Mouse (Mus musculus) embryo, embryonic 9.5 days (tissue): ENCODE measurements at regions not wholly inside any gene's neighbourhood (a gene's known extent, or its start where the extent isn't known, plus 50 kb on each side); places are given as distances from the start of the nearest gene placed in this dataset.
A peak's percentile ranks its signal among the peaks of the same experiment; 100 is the strongest.

ENCODE experiments used
- DNase-seq: peaks from one replicate; pipeline ENCODE4 v3.0.0-alpha.2; 2017; ENCODE audit errors: extremely low spot score

GRCm38 (mm10) chr11:19351243-19351787 lies 332.5 kb upstream of the Meis1 start:
- DNase-seq, result peak; percentile 20

DNA sequence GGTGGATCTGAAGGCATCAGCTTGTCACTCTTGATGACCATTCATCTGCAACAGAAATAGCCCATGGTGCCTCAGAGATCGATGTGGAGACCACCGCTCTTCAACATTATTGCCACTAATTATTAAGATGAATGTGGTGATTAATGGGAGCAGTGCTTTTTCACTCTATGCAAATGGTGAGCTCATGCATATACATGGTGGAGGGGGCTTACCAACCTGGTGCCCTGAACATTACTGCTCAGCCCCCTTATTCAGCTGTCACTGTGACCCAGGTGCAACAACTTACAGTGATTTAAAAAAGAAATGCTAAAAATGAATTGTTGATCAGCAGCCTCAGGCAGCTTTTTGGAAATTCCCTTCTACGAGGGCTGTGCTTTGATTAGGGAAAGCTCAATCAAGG lies 334.9 kb upstream of the Meis1 start:
- no peak for DNase-seq

- DNase-seq, result no peak
Observed at GRCm38 (mm10) chr11:19355179-19355578, 336.4 kb upstream of the Meis1 start.

DNA sequence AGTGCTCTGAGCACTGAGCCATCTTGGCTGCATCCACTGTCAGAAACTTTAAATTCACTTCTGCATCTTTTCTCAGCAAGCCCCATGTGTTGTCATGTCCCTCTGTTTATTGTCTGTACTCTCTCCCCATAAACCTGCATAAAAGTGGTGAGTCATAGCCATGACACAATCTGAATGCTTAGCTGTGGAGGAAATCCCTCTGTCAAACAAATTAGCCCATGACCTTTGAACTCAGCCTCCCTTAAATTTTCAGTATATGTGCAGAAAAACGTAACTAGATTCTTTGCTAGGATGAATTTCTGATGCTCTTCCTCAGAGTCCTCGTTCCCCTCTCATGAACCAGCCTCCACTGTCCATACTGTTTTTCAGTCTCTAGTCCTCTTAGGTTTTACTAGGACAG lies 337.4 kb upstream of the Meis1 start:
- no peak for DNase-seq

DNA sequence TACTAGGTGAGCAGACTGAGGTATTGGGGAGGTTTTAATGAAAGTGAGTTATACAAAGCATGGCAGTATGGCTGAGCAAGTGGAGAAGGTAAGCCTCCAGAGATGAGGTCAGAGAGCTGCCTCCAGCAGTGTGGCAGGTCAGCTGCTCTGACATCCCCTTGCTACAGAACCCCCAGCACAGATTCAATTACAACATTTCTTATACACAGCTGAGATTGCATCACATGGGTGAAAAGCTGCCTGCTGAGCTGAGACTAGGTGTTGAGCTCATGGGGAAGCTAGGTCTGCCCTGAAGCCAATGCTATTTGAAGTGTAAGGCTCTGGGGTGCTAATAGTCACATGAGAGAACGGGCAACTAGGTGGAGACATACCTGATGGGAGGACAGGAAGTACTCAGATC lies 350.4 kb upstream of the Meis1 start:
- no peak for DNase-seq

DNA sequence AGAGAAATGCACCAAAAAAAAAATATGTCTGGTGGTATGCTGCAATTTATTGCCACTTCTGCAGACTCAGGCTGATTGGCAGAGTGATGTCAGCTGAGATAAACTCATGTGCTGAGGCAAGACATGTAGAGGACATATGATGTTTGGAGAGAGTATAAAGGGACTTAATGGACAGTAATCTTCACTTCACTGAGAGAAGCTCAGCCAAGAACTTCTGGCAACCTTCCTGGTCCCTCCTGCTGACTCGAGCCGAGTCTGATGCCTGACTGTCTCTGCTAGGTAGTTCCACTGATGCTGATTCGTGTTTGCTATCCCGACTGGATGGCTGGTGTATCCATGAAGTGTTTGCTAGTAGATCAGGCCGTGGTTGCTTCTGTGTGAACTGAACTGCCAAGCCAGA lies 354.7 kb upstream of the Meis1 start:
- DNase-seq, result no peak

- no peak for DNase-seq
Observed at GRCm38 (mm10) chr11:19380935-19381334, 362.1 kb upstream of the Meis1 start.

- DNase-seq, result no peak
Observed at GRCm38 (mm10) chr11:19389136-19389535, 370.4 kb upstream of the Meis1 start.

DNA sequence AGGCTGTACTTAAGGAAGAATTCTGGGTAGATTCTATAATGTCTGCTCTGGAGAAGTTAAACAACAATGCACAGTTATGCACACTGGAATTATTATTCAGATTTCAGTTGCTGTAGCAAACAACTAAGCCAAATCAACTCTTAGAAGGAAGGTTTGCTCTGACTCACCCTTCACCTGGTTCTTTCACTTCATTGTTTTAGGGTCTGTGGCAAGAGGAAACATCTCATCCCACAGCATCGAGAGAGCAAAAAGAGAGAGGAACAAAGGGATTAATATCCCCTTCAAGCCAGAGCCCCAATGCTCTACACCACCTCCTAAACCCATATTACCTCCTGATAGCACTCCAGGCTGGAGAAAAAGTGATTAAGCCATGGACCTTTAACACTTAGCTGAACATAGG lies 373.4 kb upstream of the Meis1 start:
- no peak for DNase-seq

GRCm38 (mm10) chr11:19394372-19394771 lies 375.6 kb upstream of the Meis1 start:
- DNase-seq, result no peak

DNA sequence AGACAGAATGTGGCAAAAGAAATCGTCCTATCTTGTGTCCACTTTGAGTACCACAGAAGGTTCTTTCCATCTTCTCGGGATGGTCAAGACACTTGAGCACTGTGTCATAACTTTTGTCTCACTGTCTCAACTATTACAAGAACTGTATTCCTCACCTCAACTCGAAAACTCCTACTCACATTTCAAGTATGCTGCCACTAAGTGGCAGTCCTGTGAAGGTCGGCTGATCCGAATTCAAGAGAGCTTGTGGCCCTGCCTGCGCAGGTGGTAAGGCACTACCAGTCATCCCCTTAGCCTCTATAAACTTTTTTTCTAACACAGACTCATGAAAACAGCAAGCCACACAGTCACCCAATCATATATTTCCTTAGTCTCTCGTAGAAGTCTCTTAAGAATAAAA lies 381.6 kb upstream of the Meis1 start:
- no peak for DNase-seq

GRCm38 (mm10) chr11:19420143-19420542 lies 401.4 kb upstream of the Meis1 start:
- DNase-seq, result no peak

DNA sequence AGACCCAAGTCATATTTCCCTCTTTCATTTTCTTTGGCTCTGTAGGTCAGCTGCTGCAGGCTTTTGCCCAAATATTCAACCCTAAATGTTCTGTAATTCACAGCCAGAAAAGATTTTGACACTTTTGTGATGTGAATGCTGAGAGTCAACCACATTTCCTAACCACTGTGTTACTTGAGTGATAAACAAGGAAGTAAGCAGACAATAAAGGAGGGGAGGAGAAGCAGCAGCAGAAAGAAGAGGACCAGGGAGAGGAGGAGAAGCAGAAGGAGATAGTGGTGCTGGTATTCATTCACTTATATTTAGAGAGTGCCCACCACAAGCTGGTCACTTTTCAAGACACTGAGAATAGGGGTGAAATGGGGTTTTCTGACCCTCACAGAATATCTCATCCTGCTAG lies 404.5 kb upstream of the Meis1 start:
- no peak for DNase-seq

DNA sequence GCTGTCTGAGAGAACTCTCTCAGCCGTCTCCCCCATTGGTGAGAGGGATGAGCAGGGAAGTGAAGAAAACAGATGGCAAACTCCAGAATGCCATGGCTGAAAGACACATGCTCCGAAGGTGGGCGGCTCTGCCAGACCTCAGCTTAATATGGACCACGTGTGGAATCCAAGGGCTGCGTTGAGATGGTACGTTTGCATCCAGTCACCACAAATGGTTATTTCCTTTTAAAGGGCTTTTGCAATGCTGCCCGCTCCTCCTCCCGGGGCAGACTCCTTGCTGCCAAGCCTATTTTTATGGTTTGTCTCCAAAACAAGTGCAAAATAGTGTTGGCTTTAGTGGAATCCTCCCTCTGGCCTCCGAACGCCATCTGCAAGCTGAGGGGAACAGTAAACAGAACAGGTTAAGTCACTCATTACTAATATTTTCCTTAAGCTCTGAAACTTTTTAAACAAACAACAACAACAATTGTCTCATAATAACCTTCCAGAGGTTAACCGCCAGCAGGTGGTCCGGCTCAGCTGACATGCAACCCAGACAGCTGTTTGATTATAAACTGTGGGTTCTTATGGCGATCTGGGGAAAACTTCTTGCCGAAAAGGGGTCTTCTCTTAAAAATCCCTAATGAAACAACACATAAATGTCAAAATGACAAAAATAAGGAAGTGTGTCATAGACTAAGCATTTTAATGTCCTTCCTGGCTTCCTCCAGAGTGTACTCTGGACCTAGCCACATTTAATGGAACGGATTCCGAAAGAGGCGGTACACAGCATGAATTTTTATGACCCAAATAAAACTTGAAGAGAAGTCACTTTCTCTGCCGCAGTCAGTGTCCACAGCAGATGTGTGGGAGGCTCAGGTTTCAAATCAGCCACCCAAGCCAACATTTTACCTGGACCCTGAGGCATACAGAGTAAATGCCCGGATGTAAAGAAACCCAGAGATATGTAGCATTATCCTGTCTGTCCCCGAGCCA lies 405.3 kb upstream of the Meis1 start:
- peak; percentile 13 for DNase-seq

DNA sequence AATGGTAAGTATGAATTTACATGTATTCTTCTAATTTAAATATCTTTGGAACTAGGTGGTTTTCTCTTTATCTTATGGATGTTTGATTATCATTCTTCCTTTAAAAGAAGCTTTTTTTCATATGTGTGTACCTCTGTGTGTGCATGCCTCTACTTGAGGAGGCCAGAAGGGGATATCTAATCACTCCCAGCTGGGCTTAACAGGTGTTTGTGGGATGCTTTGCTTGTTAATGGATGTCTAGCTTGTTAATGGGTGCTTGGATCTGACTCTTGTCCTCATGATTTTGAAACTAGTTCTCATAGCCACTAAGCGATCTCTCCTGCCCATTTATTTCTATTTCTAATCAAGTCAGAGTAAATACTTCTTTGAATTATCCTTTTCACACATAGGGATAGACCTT lies 408.8 kb upstream of the Meis1 start:
- DNase-seq, result no peak

DNA sequence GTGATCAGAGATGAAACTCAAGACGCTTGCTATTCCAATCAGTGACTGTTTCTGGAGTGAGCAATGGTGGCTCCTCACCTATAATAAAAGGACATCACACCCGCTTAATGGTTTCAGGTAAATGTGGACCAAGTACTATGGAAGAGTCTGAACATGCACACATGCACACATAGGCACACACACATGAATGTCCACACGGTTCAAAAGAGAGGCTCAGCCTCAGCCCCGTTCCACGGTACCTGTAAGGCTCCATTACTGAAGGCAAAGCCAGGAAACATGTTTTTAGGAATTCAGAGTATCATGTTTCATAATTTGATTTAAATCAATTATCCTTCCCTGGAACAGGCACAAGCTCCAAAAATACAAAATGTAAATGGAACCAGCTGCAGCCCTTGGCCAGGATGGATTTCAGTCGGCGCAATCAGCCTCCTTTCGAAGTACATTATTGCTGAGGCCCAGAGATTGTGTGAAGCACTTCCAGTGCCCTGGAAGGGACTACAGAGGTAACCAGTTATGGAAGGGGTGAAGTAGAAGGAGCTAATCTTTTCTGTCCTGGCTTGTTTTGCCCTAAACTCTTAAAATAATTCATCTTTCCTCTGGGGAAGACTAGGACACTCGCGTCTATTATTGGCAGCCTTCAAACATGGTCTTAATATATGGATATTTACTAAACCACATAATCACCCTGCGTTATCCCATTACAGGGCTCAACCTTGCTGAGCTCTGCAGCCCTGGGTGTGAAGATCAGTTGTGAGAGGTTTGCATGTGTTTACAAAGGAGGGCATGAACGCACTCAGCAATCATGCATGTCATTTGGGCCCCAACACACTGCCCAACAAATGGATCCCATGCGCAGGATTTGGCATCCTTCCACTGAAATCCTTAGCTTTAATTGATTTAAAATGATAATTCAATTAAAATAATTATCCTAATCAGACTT lies 415.2 kb upstream of the Meis1 start:
- DNase-seq, result no peak

DNA sequence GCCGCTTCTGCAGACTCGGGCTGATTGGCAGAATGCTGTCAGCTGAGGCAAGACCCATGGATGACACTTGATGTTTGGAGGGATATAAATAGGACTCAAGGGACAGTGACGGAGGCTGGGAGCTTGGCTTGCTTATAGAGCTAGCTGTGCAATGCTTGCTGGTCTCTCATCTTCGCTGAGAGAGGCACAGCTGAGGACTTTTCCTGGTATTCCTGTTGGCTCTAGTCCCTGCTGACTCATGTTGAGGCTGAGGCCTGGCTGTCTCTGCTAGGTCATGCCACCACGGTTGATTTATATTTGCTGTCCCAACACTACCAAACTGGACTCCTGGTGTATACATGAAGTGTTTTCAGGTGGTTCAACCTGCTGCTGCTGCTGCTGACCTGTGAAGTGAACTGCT lies 419.6 kb upstream of the Meis1 start:
- no peak for DNase-seq

DNA sequence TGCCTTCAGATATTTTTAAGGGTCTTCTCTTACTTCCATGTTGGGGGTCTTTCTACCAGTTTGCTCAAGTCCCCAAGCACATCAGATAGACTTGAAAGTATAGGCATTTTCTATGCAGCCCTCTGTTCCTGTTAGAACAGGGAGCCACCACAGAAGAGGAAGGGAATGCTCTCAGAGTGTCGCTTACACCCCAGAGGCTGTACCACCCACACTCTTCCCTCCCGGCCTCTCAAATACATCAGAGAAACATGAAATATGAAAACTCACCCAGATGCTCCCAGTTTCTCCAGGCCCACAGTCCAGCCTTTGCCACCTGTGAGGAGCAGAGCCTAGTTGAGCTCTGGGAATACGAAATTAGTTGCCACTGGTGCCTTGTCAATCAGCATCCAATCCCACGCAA lies 423.2 kb upstream of the Meis1 start:
- DNase-seq, result no peak

GRCm38 (mm10) chr11:19455391-19456290 lies 436.9 kb upstream of the Meis1 start:
- DNase-seq, result no peak

- no peak for DNase-seq
Observed at GRCm38 (mm10) chr11:19456577-19456976, 437.8 kb upstream of the Meis1 start.

DNA sequence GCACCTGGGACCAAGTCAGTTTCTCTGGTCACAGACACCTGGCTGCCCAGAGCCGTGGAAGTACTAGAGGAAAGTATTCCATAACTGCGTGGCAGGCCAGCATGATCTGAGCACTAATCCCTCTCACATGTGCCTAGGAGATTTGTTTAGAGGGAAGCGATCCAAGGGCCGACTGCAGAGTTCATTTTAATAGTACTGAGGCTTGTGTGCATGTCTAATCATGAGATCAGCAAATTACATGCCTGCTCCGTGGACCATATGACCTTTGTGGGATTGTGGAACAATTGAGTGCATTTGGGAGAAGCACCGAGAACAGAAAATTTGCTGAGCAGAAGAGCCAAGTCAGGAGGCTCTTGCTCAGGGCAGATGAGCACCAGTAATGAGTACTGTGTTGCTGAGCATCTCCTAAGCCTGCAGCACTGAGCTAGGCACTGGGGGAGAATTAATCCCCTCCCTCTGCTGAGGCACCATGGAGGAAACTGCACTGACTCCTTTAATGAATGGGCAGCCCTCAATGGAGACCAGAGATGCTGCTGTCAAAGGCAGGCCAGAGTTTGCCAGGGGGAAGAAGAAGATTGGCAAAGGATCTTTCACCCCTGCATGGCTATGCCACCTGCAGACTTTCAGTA lies 445.1 kb upstream of the Meis1 start:
- DNase-seq, result no peak
